Mouse (Mus musculus): ENCODE results near the gene Gm42674.

Gm42674 gene

DNA sequence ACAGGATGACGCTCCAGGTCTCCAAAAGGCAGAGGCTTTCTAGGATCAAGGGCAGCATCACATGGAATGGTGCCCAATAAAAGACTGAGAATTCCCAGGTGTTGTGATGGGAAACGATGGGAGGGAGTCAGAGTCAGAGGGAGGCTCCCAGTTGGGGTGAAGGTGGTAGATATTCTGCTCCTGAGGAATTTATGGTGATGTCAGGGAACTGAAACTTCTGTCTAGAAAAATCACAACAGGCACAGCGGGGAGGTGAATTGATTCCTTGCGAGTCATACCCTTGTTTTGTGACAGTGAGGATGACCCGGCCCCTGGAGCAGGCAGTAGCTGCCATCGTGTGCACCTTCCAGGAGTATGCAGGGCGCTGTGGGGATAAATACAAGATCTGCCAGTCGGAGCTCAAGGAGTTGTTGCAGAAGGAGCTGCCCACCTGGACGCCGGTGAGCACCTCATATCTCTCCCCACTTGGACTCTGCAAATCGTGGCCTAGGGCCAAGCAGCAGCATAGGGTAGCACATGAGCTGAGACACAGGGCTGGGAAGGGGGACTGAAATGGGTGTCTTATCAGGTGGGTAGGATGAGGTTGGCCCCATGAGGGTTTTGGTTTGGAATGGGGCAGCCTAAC is at the start of gene Gm42674:
Gene Gm42674, plus strand, starts transcription at position 419 of the 625 bp plus-strand sequence.
- no peak for DNase-seq (ENCODE audit: low read depth, low spot score)

DNA sequence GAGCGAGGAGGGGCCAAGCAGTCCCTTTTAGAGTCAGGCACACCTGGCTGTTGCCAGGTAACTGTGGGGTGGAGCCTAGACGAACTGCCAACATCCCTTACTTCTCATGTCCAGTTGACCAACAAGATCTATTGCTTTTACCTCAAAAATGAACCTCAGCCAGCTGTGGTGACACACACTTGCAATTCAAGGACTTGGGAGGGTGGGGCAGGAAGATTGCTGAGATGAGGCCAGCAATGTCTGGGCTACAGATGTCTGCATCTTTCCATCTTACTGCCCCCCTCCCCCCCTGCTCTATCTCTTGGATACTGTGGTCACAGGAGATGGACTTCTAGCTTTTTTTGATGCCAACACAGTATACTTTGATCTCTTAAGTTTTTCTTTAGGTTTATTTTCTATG is 49.5 kb upstream of the Gm42674 start:
- no peak for DNase-seq (ENCODE audit: low read depth, low spot score)

- DNase-seq (ENCODE audit: low read depth, low spot score): no peak
These were observed 45.8 kb upstream of the Gm42674 start for GRCm38 (mm10) chr3:90555954-90556353.

GRCm38 (mm10) chr3:90560008-90560628 is 41.6 kb upstream of the Gm42674 start, which contains the start of gene S100a3:
Gene S100a3 (plus strand): TSS chr3:90560578.
- no peak for DNase-seq (ENCODE audit: low read depth, low spot score)

DNA sequence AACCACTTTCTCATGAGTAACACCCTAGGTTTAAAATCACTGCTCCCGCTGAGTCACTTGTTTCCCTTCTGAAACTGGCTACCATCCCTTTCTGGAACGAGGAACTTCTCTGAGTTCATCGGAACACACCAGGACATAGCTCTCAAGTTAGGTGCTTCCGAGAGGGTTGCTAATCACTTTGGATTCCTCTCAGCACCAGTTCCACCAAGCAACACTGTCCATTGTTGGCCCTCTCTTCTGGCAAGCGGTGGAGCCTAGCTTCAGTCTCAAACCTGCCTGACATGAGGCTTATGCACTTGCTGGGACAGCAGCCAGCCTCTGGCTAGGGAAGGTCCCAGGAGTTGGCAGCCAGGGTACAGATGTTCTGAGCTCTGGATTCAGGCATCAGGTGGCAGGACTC is 27.0 kb upstream of the Gm42674 start:
- DNase-seq (ENCODE audit: low read depth, low spot score): no peak

DNA sequence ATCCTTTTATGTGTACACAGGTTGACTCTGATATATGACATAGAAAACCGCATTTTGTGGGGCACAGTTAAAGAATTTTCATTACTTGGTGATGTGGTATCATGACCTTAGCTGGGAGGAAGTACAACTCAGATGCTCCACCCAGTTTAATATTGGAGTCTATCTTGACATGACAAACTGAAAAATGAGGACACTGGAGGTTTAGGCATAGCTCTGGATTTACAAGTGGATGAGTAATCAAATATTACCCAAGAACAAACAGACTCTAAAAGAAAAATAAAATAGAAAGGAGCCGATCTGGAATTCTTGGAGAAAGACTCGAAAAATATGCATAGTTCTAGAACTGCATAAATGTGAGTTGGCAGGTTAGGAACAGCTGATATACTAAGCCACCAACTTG is 26.4 kb upstream of the Gm42674 start:
- DNase-seq (ENCODE audit: low read depth, low spot score): no peak

DNA sequence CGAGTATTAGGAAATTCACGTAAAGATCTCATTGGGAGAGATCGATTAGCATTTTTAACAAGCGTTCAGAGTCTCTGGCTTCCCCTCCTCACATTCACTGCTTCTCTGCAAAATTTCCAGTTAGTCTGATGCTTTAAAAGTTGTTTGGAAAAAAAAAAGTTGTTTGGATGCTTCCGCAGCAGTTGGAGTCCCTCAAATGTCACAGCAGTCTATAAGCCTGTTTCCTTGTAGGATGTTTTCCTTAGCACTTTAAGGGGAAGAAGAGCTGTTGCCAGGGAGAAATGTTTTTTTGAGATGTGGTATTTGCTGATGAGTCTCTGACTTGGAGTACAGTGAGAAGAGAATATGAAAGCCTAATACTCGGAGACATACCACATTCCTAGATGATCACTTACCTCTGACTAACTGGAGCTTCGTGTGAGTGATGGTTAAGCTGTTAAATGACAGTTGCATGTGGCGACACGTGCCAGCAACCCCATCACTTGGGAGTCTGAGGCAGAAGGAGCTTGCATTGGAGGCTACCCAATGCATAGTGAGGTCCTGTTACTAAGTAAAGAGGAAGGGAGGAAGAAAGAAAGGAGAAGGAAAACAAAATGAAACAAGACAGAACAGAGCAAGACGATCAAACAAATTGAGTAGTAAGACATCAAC is 25.2 kb upstream of the Gm42674 start:
- no peak for DNase-seq (ENCODE audit: low read depth, low spot score)

- DNase-seq (ENCODE audit: low read depth, low spot score): no peak
These were observed 22.3 kb upstream of the Gm42674 start for GRCm38 (mm10) chr3:90579433-90579832.

DNA sequence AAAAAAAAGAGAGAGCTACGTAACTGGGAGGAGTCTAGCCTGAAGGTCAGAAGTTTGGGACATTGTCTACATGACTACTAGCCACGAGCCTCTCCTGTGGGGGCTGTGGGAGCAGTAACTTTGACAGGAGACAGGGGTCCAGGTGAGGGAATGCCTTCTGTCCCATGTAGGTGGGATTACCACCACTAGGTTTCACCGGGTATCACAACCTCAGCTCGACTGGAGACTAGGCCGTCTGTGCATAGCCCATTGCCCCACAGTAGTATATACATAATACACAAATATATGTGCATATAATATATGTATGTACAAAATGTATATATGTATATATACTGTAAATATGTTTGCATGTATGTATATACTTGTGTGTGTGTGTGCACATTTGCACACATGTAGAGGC is 20.6 kb upstream of the Gm42674 start:
- DNase-seq (ENCODE audit: low read depth, low spot score): no peak

- DNase-seq (ENCODE audit: low read depth, low spot score): peak; percentile 53
These were observed 19.5 kb upstream of the Gm42674 start for GRCm38 (mm10) chr3:90582156-90582555.

- DNase-seq (ENCODE audit: low read depth, low spot score): no peak
These were observed 19.1 kb upstream of the Gm42674 start for GRCm38 (mm10) chr3:90582556-90582955.

GRCm38 (mm10) chr3:90583893-90584292 is 17.8 kb upstream of the Gm42674 start:
- no peak for DNase-seq (ENCODE audit: low read depth, low spot score)

DNA sequence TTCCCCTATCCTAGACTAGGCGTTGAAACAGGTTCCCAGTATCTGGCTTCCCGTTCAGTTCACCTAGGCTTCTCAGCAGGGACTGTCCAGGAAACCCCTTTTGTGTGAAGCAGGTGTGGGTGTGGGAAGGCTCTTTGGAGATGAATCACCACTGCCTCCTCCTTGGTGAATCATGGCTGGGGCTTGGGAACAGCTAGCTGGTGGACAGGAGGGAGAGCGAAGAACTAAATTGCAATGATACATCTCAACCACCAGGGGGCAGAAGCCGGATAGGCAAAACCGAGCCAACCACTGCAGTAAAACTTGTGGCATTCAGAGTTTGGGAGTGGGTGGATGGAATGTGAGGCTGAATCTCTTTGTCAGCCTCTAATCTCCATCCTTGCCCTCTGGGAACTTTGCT is 16.1 kb upstream of the Gm42674 start:
- DNase-seq (ENCODE audit: low read depth, low spot score): peak; percentile 92

GRCm38 (mm10) chr3:90586016-90586643 is 15.6 kb upstream of the Gm42674 start:
- peak; percentile 14 for DNase-seq (ENCODE audit: low read depth, low spot score)

DNA sequence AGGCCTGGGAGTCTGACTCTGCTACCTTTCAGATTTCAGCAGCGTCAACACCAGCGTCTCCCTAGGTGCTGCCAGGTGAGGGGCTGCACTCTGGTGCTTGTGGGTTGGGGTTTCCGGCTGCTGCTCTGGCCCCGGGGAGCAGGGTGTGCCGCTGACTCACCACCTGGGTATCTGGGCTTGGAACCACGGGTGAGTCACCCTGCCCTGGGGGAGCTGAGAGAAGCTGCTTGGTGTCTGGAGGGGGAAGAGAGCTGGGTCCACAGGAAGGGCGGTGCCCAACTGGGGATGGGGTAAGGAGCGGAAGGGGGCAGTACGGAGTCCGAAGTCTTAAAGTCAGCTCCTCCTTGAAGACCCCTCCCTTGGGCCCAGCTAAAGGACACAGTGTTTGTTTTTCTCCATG is 14.8 kb upstream of the Gm42674 start:
- DNase-seq (ENCODE audit: low read depth, low spot score): peak; percentile 85

- DNase-seq (ENCODE audit: low read depth, low spot score): peak; percentile 33
These were observed 14.2 kb upstream of the Gm42674 start for GRCm38 (mm10) chr3:90587361-90588101.

DNA sequence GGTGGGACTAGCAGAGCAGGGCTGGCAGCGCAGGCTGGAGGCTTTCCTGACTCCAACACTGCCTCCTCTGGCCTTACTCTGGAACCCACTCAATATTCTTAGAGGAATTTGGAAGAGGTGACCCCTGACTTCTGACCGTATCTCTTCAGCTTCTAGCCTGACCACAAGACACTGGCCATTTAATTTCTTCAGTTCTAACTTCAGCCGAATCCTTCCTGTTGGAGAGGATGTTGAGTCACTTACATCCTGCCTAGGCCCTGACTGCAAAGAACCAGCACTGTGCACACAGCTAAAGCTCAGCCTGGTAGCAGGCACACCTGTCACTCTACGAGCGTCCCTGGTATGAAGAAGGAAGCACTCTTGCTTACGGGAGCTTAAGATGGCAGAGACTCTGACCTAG is 12.3 kb upstream of the Gm42674 start:
- peak; percentile 13 for DNase-seq (ENCODE audit: low read depth, low spot score)

DNA sequence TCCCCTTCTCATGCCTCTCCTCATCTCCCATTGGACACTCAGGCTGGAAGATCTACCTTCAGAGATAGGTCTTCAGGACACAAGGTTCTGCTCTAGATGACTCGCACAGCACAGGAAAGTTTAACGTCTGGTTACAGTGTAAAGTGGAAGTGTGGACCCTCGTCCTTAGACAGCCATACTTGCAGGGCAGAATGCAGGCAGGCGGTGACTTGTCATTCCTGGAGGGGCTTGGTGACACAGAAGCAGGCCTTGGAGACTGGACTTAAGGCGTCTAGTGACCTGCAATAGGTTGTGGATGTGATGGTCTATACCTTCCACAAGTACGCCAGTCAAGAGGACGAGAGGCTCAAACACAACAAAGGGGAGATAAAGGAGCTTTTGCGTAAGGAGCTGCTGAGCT is 11.8 kb upstream of the Gm42674 start, which contains the start of gene S100a2:
Gene S100a2, plus strand, starts transcription at position 301 of the 400 bp plus-strand sequence.
- DNase-seq (ENCODE audit: low read depth, low spot score): no peak

DNA sequence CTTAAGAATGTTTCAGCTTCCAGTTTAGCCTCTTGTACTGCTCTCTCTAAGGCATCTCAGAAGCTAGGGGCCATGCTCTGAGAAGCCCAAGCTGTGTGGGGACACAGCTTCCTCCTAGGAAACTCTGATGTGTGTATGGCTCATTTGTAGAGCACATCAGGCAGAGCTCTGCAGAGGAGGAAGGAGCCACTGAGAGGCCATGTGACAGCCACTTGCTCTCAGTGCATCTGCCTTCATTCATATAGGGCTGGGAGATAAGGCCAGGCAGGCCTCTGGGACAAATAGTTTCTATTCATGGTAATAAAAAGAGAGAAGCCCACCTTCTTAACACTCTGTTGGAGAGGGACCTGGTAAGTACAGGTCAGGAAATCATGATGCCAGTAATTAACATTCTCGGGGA is 7.2 kb upstream of the Gm42674 start:
- no peak for DNase-seq (ENCODE audit: low read depth, low spot score)

GRCm38 (mm10) chr3:90595556-90595955 is 6.1 kb upstream of the Gm42674 start:
- no peak for DNase-seq (ENCODE audit: low read depth, low spot score)

DNA sequence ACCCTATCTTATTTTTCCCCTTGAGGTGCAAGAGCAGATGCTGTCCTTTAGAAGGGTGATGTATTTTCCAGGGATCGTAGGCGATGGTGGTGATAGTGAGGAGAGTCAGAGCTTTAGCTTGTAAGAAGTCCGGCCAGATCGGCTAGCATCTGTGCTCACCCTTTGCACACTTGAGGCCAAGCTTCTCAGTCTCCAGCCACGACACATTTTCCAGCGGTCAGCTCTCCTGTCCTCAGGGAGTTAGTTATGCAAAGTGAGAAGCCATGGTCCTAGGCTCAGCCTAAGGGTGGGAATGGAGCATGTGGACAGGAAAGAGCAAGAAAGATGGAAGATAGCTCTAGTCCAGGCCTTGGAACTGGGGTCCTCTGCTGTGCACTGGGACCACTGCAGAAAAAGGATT is 4.9 kb upstream of the Gm42674 start:
- no peak for DNase-seq (ENCODE audit: low read depth, low spot score)

- no peak for DNase-seq (ENCODE audit: low read depth, low spot score)
These were observed 4.0 kb upstream of the Gm42674 start for GRCm38 (mm10) chr3:90597736-90598135.
